Mouse (Mus musculus): ENCODE measurements at regions not wholly inside any gene's neighbourhood (a gene's known extent, or its start where the extent isn't known, plus 50 kb on each side); places are given as distances from the start of the nearest gene placed in this dataset.

- TF ChIP-seq POLR2A (IDR thresholded peaks at IDR 0.05; ENCODE audit: low read depth, low read length) (no peak), CTCF (conservative IDR thresholded peaks at IDR 0.05; ENCODE audit: insufficient read depth, insufficient read length, low read depth, low read length) (no peak; the same call in 1 of the 2 replicates)
Observed at GRCm38 (mm10) chr9:122635138-122635964, 111.8 kb upstream of the Topaz1 start.

Data from kidney, adult 2 months (tissue).